Mouse (Mus musculus) myocyte (in vitro differentiated cells): ENCODE results near the gene Btnl2.

Experiments
- CEBPB ChIP-seq: IDR thresholded peaks from 2 replicates; pipeline ENCODE4 v1.6.1; 2011; ENCODE audit warnings: mild to moderate bottlenecking, moderate library complexity; ENCODE audit not compliant: poor library complexity, insufficient read depth, severe bottlenecking
- E2F4 ChIP-seq: IDR thresholded peaks from one replicate; pipeline ENCODE4 v1.6.1; 2011; ENCODE audit warnings: mild to moderate bottlenecking, control low read depth, moderate library complexity; ENCODE audit not compliant: insufficient read depth
- MAX ChIP-seq: IDR thresholded peaks from one replicate; pipeline ENCODE4 v1.6.1; 2011; ENCODE audit warnings: low read depth, mild to moderate bottlenecking, control low read depth
- MYOD1 ChIP-seq, 3 experiments: IDR thresholded peaks; one replicate each; pipeline ENCODE4 v1.6.1; 2011; ENCODE audit warnings: control low read depth in 2 of 3, low read depth in 2 of 3, mild to moderate bottlenecking in 2 of 3, moderate library complexity in 1 of 3; ENCODE audit not compliant: insufficient read length in 2 of 3, control insufficient read depth in 1 of 3
- MYOG ChIP-seq, 3 experiments: IDR thresholded peaks; one replicate each; pipeline ENCODE4 v1.6.1; 2011; ENCODE audit warnings: control low read depth in 2 of 3, low read depth in 2 of 3, mild to moderate bottlenecking in 2 of 3; ENCODE audit not compliant: insufficient read length in 2 of 3, control insufficient read depth in 1 of 3, insufficient read depth in 1 of 3
- POLR2A ChIP-seq: IDR thresholded peaks from one replicate; pipeline ENCODE4 v1.6.1; 2011; ENCODE audit warnings: low read depth, mild to moderate bottlenecking, control low read depth, moderate library complexity; ENCODE audit not compliant: insufficient read length
- TCF12 ChIP-seq: IDR thresholded peaks from one replicate; pipeline ENCODE4 v1.6.1; 2011; ENCODE audit warnings: mild to moderate bottlenecking, control low read depth; ENCODE audit not compliant: poor library complexity, insufficient read depth, severe bottlenecking
- USF1 ChIP-seq: IDR thresholded peaks from one replicate; pipeline ENCODE4 v1.6.1; 2011; ENCODE audit warnings: low read depth, mild to moderate bottlenecking, control low read depth, moderate library complexity

- TF ChIP-seq MYOG (IDR thresholded peaks at IDR 0.05; ENCODE audit: control insufficient read depth in 1 of 3, insufficient read depth in 1 of 3, insufficient read length in 2 of 3, low read depth in 2 of 3) (no peak), POLR2A (no peak), MYOD1 (IDR thresholded peaks at IDR 0.05; ENCODE audit: control insufficient read depth in 1 of 3, insufficient read length in 2 of 3, low read depth in 2 of 3) (no peak), MAX (no peak), TCF12 (no peak), USF1 (no peak), E2F4 (no peak), CEBPB (no peak)
Observed at GRCm38 (mm10) chr17:34346041-34346440, 8.6 kb upstream of the Btnl2 start.
